Mouse (Mus musculus) liver, adult 2 months (tissue): ENCODE results near the gene Tmem230. TPM values are rescaled to one million over a fixed set of nuclear protein-coding genes. Genes with fewer than 3 reads are reported as not detected.

Experiments used
- DNase-seq: peaks from one replicate; pipeline ENCODE4 v3.0.0-alpha.2; 2011; ENCODE audit warnings: low read depth, low spot score; ENCODE audit errors: extremely low read depth
- H3K27ac ChIP-seq: fragments of 200-500 bp; replicated peaks from 2 replicates; pipeline ENCODE4 v1.5.1; 2012; ENCODE audit warnings: low read depth, mild to moderate bottlenecking, control low read depth, inconsistent platforms, low read length; ENCODE audit not compliant: insufficient read depth
- H3K27me3 ChIP-seq: fragments of 200-500 bp; 2 replicates; pipeline ENCODE4 v1.6.1; 2012; ENCODE audit warnings: mild to moderate bottlenecking, moderate library complexity, low read length, inconsistent platforms; ENCODE audit not compliant: control insufficient read depth, insufficient read depth
- H3K36me3 ChIP-seq: fragments of 200-500 bp; 2 replicates; pipeline ENCODE4 v1.6.1; 2012; ENCODE audit warnings: low read length, inconsistent platforms; ENCODE audit not compliant: control insufficient read depth, insufficient read depth
- H3K4me1 ChIP-seq: fragments of 200-500 bp; 2 replicates; pipeline ENCODE4 v1.6.1; 2011; ENCODE audit warnings: low read length; ENCODE audit not compliant: control insufficient read depth, insufficient read depth
- H3K4me3 ChIP-seq: fragments of 200-500 bp; 2 replicates; pipeline ENCODE4 v1.5.1; 2011; ENCODE audit warnings: low read depth, mild to moderate bottlenecking, control low read depth, low read length, moderate library complexity; ENCODE audit not compliant: insufficient read depth
- H3K79me2 ChIP-seq: fragments of 200-500 bp; 2 replicates; pipeline ENCODE4 v1.6.1; 2012; ENCODE audit warnings: inconsistent platforms, mild to moderate bottlenecking, low read length, moderate library complexity; ENCODE audit not compliant: control insufficient read depth, insufficient read depth
- H3K9ac ChIP-seq: fragments of 200-500 bp; 2 replicates; pipeline ENCODE4 v1.6.1; 2012; ENCODE audit warnings: low read depth, mild to moderate bottlenecking, control low read depth, inconsistent platforms, low read length
- CTCF ChIP-seq: fragments of 200-500 bp; IDR thresholded peaks from 2 replicates; pipeline ENCODE4 v1.5.1; 2011; ENCODE audit warnings: low read depth, low read length, control low read depth
- POLR2A ChIP-seq: fragments of 200-500 bp; IDR thresholded peaks from 2 replicates; pipeline ENCODE4 v1.6.1; 2011; ENCODE audit warnings: low read length, control low read depth; ENCODE audit not compliant: insufficient read depth; ENCODE audit errors: extremely low read depth
- WGBS: fragments of 180-500 bp; shearing (Covaris S2); methylation state at CpG from one replicate; pipeline ENCODE4 v1.1.7; 2018; 5-methylcytosine and 5-hydroxymethylcytosine counted together
- polyA plus RNA-seq: library from polyadenylated mRNA; depleted of rRNA; stranded (reverse); fragments of >200 nt; gene quantifications from 2 replicates; pipeline ENCODE4 v1.2.3, GENCODE M21; 2012
- total RNA-seq: library from RNA; depleted of rRNA; stranded (reverse); fragments of >200 nt; gene quantifications from 2 replicates; pipeline ENCODE4 v1.2.3, GENCODE M21; 2014

Gene Tmem230
- total and polyA plus RNA-seq, 2 experiments, result 14.8 to 35.2 TPM

DNA sequence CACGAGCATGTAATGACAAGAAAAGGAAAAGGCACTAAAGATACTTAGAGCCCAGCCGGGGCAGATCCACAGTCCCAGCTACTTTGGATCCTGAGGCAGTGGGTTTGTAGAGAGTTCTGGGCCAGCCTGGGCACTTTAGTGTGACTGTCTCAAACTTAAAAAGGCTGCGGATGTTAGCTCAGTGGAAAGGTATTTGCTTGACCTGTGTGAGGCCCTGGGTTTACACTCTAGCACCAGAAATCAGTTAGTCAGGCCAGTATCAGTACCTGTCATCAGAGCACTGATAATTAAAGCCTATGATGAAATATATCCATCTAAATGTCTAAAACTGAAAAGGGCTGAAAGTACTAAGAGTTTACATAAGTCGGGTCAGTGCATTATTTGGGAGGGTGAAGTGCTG is 28.6 kb upstream of the Tmem230 start:
- H3K4me1 ChIP-seq, result peaks cover 29% of the 10 kb centered on the region
- no peak overlapping the region for H3K4me3 ChIP-seq
- TF ChIP-seq POLR2A (no peak), CTCF (no peak)
- H3K79me2 ChIP-seq, result peaks cover 44% of the 10 kb centered on the region
- peak; percentile 54 for DNase-seq
- no peak overlapping the region for H3K9ac ChIP-seq
- no peaks in the 10 kb centered on the region for H3K36me3 ChIP-seq
- H3K27ac ChIP-seq, result peak overlapping the region; percentile 36; the same call in 1 of the 2 replicates
- 39% methylated on average over 4 of the region's 4 CpGs for WGBS
- H3K27me3 ChIP-seq, result no peaks in the 10 kb centered on the region

DNA sequence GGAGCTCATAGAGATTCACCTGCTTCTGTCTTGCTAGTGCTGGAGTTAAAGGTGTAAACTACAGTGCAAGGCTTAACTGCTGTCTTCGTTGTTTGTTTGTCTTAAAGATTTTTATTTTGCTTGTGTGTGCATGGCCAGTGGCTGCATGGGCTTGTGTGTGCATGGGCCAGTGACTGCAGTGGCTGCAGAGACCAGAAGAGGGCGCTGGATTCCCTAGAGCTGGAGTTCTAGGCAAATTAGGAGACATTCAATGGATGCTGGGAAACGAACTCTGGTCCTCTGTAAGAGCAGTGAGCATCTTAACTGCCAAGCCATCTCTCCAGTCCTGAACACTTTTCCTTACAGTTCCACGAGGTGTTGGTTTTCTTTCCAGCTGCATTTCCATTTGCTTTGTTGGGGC is 27.9 kb upstream of the Tmem230 start:
- H3K9ac ChIP-seq, result no peak overlapping the region
- TF ChIP-seq CTCF (peak; percentile 67), POLR2A (no peak)
- H3K27me3 ChIP-seq, result no peaks in the 10 kb centered on the region
- H3K4me1 ChIP-seq, result peaks cover 30% of the 10 kb centered on the region
- no peaks in the 10 kb centered on the region for H3K36me3 ChIP-seq
- no peak for DNase-seq
- H3K79me2 ChIP-seq, result peaks cover 50% of the 10 kb centered on the region
- no peak overlapping the region for H3K4me3 ChIP-seq
- WGBS, result 67% methylated on average over 4 of the region's 4 CpGs
- no peak overlapping the region for H3K27ac ChIP-seq

DNA sequence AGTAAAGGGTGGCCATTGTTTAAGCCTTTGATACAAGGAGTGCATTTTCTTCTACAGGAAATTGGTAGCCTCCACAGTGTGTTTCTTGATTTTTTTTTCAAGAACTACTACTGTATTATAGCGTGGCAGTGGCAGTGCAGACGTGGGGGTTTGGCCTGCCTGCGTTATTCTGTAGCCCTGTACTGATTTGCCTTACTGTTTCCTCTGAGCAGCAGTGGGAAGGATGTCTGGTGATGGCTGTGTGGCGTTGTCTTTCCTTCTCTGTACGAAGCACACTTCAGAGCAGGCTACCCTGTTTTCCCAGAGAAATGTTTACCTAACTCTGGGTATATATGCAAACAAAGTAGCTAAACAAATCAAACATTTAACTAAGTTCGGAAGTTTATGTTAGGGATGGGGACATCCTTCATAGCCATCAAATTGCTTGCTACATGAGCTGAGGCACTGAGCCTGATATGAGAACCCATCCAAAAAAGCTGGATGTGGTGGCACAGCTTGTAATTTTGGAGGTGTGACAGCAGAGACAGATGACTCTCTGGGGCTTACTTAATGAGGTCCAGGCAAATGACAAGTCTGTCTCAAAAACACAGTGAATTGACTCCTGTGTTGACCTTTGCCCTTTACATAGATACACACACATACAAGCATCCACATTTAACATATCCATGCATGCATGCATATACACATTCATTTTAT is 25.2 kb upstream of the Tmem230 start:
- TF ChIP-seq POLR2A (no peak), CTCF (no peak)
- 30% methylated on average over 6 of the region's 6 CpGs for WGBS
- no peak overlapping the region for H3K27ac ChIP-seq
- peaks cover 41% of the 10 kb centered on the region for H3K79me2 ChIP-seq
- no peak overlapping the region for H3K4me3 ChIP-seq
- no peaks in the 10 kb centered on the region for H3K27me3 ChIP-seq
- no peak for DNase-seq
- H3K9ac ChIP-seq, result no peak overlapping the region
- H3K4me1 ChIP-seq, result peaks cover 27% of the 10 kb centered on the region
- no peaks in the 10 kb centered on the region for H3K36me3 ChIP-seq

DNA sequence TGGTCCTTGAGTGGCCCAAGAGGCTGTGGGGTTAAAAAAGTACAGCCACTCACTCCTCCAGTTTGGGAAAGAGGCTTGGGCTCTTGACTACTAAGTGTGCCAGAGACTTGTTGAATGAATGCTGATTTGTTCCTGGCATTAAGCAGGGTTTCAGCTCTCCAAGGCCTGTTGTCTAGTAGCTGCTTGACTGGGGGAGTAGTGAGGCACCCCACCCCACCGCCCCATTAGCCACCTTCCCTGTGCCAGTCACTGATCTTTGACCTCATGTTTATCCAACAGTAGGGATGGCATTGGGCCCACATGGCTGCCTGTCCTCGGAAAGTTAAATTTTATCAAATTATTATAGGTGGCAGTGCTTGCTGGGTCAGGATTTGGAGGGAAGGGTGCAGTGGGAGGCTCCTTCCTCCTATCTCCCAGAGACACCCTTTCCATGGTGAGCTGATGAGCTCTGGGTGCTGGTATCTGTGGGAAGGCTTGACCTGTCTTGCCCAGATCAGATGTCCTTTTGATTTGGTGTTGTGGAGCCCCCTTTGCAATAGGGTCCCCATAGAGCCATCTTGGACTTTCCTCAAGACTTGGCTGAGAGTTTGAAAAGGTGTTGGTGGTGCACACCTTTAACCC is 22.8 kb upstream of the Tmem230 start:
- no peak for TF ChIP-seq CTCF
- 0 out of 2 replicates have a peak, but pooled peaks have one; percentile 3 for TF ChIP-seq POLR2A
- 24% methylated on average over 2 of the region's 2 CpGs for WGBS
- peak overlapping the region; percentile 98 for H3K27ac ChIP-seq

DNA sequence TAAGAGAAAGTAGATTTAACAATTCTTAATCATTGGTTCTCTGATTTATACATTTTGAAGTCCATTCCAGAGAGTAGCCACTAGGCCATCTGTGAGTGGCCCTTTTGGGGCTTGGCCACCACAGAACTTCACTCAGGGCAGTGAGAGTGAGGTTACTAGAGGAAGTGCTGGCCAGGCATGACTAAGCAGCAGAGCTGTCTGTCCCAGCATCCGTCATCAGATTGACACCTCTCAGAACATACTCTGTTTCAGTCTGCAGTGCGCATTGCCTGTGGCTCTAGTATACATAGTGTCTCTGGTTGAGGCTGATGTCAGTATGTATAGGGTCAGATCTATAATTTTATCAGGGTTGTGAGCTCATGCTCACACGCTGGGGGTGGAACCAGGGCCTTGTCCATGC is 21.6 kb upstream of the Tmem230 start:
- H3K79me2 ChIP-seq, result peaks cover 31% of the 10 kb centered on the region
- H3K27ac ChIP-seq, result peak overlapping the region; percentile 98
- H3K4me1 ChIP-seq, result peaks cover 40% of the 10 kb centered on the region
- no peaks in the 10 kb centered on the region for H3K36me3 ChIP-seq
- no peaks in the 10 kb centered on the region for H3K27me3 ChIP-seq
- TF ChIP-seq CTCF, result no peak
- no peak for TF ChIP-seq POLR2A
- no peak overlapping the region for H3K4me3 ChIP-seq
- peak; percentile 76 for DNase-seq
- 27% methylated on average over 3 of the region's 3 CpGs for WGBS
- no peak overlapping the region for H3K9ac ChIP-seq

More for the DNA sequence above, 22.8 kb upstream of the Tmem230 start:
- Histone ChIP-seq H3K9ac (peak overlapping the region; percentile 37; the same call in 1 of the 2 replicates), H3K4me1 (peaks cover 29% of the 10 kb centered on the region), H3K36me3 (no peaks in the 10 kb centered on the region), H3K27me3 (no peaks in the 10 kb centered on the region), H3K4me3 (no peak overlapping the region), H3K79me2 (peaks cover 31% of the 10 kb centered on the region)
- DNase-seq, result peak; percentile 94

DNA sequence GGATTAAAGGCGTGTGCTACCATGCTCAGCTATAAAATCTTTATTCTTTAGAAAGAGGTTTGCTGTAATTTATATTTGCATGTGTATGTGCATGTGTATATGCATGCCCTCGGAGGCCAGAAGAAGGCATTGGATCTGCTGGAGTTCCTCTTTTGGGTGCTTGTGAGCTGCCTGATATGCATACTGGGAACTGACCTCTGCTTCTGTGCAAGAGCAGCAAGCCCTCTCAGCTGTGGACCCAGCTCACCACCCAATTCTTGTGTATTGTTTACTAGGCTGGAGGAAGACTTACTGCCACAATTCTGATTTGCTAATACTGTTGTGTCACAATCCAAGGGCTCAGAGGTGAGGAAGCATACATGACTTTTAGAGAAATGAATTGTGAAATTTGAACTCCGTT is 18.5 kb upstream of the Tmem230 start:
- Histone ChIP-seq H3K4me3 (no peak overlapping the region), H3K4me1 (peaks cover 35% of the 10 kb centered on the region), H3K27ac (peak overlapping the region; percentile 37), H3K9ac (no peak overlapping the region), H3K79me2 (peaks cover 15% of the 10 kb centered on the region), H3K27me3 (no peaks in the 10 kb centered on the region), H3K36me3 (no peaks in the 10 kb centered on the region)
- DNase-seq, result peak; percentile 94
- no peak for TF ChIP-seq CTCF
- TF ChIP-seq POLR2A, result no peak
- WGBS, result 47% methylated on average over 3 of the region's 3 CpGs
